Mouse (Mus musculus) kidney, postnatal 10 days (tissue): ENCODE results near the gene Chn1.
A peak's percentile ranks its signal among the peaks of the same experiment; 100 is the strongest.

Experiments used
- DNase-seq: peaks from one replicate; pipeline ENCODE4 v3.0.0; 2021; ENCODE audit warnings: mixed read lengths

Chn1 gene

GRCm38 (mm10) chr2:73745647-73746374 lies 29.3 kb downstream of the Chn1 start:
- DNase-seq: peak; percentile 56

GRCm38 (mm10) chr2:73741286-73741685 lies 33.9 kb downstream of the Chn1 start:
- DNase-seq: no peak

- no peak for DNase-seq
Measured at GRCm38 (mm10) chr2:73727868-73728267, 47.3 kb downstream of the Chn1 start.

- DNase-seq: no peak
Measured at GRCm38 (mm10) chr2:73724934-73725333, 50.2 kb downstream of the Chn1 start.

- peak; percentile 61 for DNase-seq
Measured at GRCm38 (mm10) chr2:73721821-73722220, 53.3 kb downstream of the Chn1 start.

DNA sequence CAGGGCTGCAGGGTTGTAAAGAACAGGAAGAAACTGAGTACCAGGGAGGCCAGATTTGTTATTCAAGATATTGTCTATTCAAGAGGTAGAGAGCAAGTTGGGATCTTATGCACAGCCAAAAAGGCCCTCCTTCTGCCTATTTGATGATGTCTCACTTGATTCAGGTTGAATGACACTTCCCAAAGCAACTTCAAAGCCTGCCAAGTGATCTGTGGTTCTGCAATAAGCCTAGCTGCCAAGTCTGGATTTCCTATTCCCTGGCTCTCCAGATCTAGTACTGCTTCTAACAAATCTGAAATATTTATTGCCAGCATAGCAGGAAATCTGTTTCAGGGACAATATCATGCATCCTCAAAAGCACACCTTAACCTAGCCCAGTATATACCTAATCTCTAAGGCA lies 62.7 kb downstream of the Chn1 start:
- no peak for DNase-seq

DNA sequence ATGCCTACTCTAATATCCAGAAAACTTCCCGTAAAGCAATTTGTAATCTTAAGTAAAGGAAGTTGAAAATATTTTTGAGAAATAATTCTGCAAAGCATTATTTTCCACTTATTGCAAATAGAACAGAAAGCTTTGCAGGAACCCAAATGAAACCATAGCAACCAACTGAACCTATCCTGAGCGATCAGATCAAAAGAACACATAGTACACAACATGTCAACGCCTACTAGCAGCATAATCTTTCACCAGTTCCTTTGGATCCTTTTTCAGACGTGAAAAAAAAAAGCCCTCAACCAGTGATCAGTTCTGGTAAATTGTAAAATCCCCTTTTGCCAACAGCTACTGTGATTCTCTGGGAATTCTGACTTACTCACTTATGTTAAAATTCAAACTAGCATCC lies 82.1 kb downstream of the Chn1 start:
- DNase-seq: no peak

GRCm38 (mm10) chr2:73690783-73691604 lies 84.2 kb downstream of the Chn1 start:
- no peak for DNase-seq

DNA sequence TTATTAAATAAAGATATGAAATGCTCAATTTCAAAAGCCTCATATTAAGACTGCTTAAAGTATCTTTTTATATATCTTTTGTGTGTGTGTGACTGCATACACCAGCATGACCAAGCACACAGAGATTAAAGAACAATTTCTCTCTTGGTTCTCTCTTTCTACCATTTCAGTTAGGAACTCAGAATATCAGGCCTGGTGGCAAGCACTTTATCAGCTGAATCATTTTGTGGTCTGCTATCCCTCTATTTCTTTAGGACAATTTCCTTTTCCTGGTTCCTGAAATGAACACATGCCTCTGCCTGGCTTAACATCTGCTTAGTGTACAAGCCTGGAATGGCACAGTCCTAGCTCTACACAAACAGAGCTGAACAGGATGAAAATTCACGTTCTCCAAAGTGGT lies 92.6 kb downstream of the Chn1 start:
- no peak for DNase-seq

- no peak for DNase-seq
Measured at GRCm38 (mm10) chr2:73680425-73681027, 94.6 kb downstream of the Chn1 start.

- DNase-seq: peak; percentile 46
Measured at GRCm38 (mm10) chr2:73668608-73669007, 106.5 kb downstream of the Chn1 start.

GRCm38 (mm10) chr2:73660566-73661134 lies 114.5 kb downstream of the Chn1 start:
- no peak for DNase-seq

DNA sequence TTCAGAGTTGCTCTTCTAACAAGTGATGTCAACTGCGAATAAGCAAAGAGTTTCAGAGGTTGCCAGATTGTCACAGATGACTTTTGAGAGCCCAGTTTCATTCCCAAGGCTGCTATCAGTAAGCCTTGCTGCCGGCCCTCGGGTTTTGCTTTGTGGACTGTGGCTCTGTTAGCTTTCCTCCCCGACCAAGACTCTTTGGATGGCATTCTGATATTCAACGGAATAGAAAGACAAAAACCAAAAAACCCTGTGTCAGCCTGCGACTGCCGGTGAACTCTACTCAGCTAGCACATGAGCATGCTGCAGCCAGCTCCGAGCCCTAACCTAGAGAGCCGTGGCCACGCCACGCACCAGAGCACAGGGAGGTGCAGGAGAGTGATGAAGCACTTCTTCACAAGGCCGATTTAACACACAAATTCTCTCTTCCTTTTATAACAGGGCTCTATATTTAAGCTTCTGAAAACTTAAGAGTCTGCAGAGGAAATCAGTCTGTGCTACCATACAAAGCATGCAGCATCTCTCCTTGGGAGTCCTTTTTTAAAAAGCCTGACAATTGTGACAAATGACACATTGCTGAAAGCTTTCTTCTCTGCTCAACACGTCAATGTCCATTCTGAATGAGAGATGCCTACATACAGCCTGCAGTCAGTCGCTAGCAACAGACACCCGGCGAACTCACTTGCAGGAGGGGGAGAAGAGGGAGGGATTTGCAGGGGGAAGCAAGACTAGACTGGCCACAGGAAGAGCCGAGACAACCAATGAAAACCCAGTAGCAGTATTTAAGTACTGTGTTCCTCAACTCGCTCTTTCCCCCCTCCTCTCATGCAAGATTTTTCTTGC lies 115.2 kb downstream of the Chn1 start:
- peak; percentile 54 for DNase-seq

- no peak for DNase-seq
Measured at GRCm38 (mm10) chr2:73659041-73659440, 116.1 kb downstream of the Chn1 start.

DNA sequence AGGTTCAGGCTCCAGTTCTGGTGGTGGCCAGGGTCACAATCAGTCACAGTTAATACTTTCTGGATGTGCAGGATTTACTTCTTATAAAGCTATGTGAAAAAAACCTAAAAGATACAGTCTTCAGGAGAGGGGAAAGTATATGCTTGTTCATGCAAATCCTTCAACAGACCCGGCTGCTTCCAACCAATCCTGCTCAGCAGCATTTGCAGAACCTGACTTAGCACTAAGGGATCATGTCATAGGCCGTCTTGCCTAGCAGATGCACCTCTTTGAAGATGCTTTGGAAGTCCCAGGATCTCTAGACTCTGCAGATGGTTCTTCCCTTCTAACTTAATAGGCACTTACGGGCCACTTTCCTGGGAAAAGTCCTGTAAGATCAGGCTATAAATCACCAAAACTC lies 117.2 kb downstream of the Chn1 start:
- no peak for DNase-seq

- peak; percentile 35 for DNase-seq
Measured at GRCm38 (mm10) chr2:73657151-73657550, 118.0 kb downstream of the Chn1 start.

DNA sequence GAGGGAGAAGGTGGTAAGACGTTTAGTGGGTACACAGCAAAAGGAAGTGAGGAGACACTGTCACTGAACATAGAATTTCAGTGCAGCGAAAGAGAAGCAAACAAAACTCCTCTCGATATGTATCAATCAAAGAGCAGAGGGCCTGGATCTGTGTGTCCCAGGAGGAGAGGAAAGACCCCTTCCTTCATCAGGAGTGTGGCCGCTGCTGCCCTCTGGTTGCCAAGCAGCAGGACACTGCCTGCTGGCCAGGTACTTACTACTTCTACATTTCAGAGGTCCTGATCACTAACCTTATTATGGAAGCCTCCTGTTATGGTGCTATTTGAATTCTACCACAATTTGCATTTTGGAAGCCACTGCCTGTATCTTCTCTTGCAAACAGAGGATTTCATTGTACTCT lies 119.5 kb downstream of the Chn1 start:
- no peak for DNase-seq

GRCm38 (mm10) chr2:73654892-73655243 lies 120.3 kb downstream of the Chn1 start:
- DNase-seq: no peak

GRCm38 (mm10) chr2:73654059-73654891 lies 120.9 kb downstream of the Chn1 start:
- no peak for DNase-seq

DNA sequence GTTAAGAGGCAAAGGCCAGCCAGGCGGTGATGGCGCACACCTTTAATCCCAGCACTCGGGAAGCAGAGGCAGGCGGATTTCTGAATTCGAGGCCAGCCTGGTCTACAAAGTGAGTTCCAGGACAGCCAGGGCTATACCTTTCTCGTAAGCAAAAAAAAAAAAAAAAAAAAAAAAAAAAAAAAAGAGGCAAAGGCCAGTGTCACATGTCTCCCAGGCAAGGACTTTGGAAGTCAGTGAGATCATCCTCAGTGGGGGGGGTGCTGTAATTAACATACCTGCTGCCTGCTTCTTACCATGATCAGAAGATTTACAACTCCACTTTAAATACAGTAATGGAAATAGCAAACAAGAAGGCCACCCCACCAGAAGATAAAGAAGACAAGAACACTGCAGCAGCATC lies 137.5 kb downstream of the Chn1 start:
- no peak for DNase-seq

GRCm38 (mm10) chr2:73636387-73636786 lies 138.8 kb downstream of the Chn1 start:
- no peak for DNase-seq

DNA sequence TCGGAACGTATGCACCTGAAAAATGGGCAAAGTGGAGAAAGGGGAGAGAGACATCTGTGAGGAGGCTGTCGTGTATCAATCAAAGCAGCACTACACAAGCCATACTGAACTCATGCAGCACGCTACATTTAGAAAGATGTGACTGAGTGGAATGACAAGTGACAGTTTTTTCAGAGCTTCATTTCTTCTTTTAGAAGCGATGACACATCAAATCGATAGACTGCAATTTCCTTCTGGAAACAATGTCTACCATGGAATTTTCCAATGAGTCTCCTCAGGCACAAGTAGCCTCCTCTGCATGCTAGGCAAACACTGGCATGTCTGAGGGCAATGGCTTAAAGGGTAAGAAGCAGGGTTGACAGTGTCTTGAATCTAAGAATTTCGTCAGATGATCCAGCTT lies 143.3 kb downstream of the Chn1 start:
- DNase-seq: no peak
